Mouse (Mus musculus): ENCODE results near the gene Rap1b. TPM values are rescaled to one million over a fixed set of nuclear protein-coding genes. Genes with fewer than 3 reads are reported as not detected.
A peak's percentile ranks its signal among the peaks of the same experiment; 100 is the strongest.
"Not testable (repeated sequence)": the region's sequence is repeated elsewhere in the genome, so short reads cannot be mapped to it uniquely, and the experiment has no call there.

The Rap1b gene
- 132 and 170 TPM in 2 replicates for polyA plus RNA-seq (2016; fragmentation: Nextera tagmentation; extraction: Ambion mirVana)

DNA sequence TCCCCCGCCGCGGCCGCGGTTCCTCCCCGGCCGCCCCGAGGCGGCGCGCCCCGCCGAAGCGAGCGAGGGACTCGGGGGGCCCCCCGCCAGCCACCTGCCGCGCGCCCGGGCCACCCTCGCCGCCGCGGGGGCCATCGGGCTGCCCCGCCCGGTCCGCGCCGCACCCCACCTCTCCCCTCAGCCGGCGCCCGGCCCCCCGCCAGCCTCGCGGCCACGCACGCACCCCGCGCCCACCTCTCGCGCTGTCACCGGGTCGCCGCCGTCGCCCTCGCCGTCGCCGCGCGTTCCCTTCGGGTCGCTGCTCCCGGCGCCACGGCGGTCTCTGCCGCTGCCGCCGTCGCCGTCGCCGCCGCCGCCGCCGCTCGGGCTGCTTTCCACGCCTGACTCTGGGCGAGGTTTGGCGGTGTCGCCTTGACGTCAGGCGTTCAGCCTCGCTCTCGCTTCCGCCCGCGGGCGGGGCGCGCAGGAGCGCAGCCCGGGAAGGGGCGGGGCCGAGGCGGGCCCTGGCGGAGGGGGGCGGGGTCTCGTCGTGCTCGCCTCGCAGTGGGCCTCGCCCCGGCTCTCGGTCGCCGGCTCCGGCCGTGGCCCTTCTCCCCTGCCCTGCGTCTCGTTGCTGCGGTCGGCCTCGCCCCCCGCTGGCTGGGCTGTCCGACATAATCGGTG is at the start of gene Rap1b:
TSS of gene Rap1b (minus strand) at position 439 of the 663 bp plus-strand sequence.
- Histone ChIP-seq H3K27me3 (ENCODE audit: insufficient read depth, poor library complexity, severe bottlenecking) (no peaks in the 10 kb centered on the region), H3K27ac (peak within 1 kb of the TSS; percentile 99), H3K9me3 (no peaks in the 10 kb centered on the region), H3K36me3 (no peaks in the 10 kb centered on the region), H3K4me1 (peaks cover 33% of the 10 kb centered on the region), H3K4me3 (peak within 1 kb of the TSS; percentile 99)
- DNase-seq (ENCODE audit: low spot score) = peak; percentile 96
- 2% methylated on average over 107 of the region's 112 CpGs for WGBS

DNA sequence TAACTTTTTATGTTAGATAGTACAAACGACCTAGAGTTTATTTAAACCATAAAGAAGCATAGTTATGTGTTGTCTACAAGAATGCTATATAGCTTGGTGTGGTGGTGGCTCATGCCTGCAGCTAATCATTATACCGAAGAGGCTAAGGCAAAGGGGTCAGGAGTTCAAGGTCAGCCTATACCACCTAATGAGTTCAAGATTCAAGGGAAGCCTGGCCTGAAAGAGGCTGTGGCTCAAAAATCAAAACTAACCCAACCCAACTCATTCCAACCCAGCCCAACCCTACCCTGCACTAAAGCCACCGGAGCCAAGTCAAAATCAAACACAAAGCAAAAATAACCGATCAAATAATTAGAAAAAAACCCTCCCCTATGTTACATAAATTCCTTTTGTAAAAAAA is 49.4 kb upstream of the Rap1b start:
- no peak overlapping the region for H3K4me3 ChIP-seq
- WGBS = 72% methylated on average over 4 of the region's 4 CpGs
- H3K9me3 ChIP-seq = no peaks in the 10 kb centered on the region
- peaks cover 18% of the 10 kb centered on the region for H3K4me1 ChIP-seq
- no peaks in the 10 kb centered on the region; the same call in 1 of the 2 replicates for H3K27me3 ChIP-seq (ENCODE audit: insufficient read depth, poor library complexity, severe bottlenecking)
- no peaks in the 10 kb centered on the region for H3K36me3 ChIP-seq
- no peak overlapping the region for H3K27ac ChIP-seq
- DNase-seq (ENCODE audit: low spot score) = no peak

DNA sequence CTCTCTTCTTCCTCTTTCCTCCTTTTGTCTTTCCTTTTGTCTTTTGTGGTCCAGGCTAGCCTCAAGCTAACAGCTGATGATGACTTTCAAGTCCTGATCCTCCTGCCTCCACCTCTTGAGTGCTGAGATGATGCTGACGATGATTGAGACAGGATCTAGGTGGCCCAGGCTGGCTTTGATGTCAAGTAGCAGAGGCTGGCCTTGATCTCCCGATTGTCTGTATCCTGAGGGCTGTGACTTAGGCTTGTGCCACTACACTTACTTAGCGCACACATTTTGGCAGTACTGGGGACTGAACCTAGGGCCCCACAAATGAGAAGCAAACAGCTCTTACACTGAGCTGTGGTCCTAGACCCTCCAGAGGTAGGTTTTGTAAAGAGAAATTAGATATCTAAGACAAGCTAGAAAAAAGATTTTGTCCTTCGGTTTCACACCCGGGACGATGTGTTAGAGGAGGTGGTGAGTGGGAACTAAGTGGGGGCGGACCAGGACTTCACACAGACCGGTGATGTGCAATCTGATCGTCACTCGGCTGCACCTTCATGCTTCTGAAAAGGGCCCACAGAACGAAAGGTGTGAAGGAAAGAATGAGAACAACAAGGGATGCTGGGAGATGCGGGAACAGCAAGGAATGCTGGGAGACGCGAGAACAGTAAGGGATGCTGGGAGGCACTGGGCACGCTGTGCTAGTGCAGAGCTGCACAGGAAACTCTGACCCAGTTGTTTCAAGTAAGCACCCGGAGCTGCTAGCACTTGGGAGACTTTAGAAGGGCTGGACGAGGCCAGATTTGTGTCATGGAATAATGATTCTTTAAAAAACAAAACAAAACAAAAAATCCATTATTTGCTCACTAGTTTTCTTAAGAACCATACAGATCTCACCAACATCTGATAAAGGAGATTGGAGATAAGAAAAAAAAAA is 48.5 kb upstream of the Rap1b start:
- peaks cover 18% of the 10 kb centered on the region for H3K4me1 ChIP-seq
- no peaks in the 10 kb centered on the region for H3K36me3 ChIP-seq
- no peaks in the 10 kb centered on the region for H3K9me3 ChIP-seq
- 77% methylated on average over 17 of the region's 17 CpGs for WGBS
- no peak overlapping the region for H3K4me3 ChIP-seq
- H3K27ac ChIP-seq = no peak overlapping the region
- H3K27me3 ChIP-seq (ENCODE audit: insufficient read depth, poor library complexity, severe bottlenecking) = no peaks in the 10 kb centered on the region; the same call in 1 of the 2 replicates
- DNase-seq (ENCODE audit: low spot score) = no peak

DNA sequence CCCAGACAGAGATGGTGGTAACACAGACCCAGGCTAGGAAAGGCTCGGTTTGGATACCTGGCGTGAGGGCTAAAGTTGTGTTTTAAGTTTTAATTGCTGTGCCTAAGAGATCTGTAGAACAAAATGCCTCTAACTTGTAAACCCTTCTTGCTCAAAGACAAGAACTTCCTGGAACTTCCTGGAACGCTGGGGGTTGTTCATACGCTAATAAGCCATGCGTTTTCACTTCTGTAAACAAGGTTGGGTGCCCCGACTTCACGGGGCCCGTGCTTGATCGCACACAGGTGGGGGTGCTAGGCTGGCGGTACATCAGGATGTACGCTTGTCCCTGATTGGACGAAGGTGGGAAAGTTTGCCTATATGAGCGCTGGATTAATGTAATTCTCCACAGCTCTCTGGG is 47.3 kb upstream of the Rap1b start:
- not testable (repeated sequence) for H3K9me3 ChIP-seq; H3K4me3 ChIP-seq; H3K36me3 ChIP-seq; H3K27me3 ChIP-seq (ENCODE audit: insufficient read depth, poor library complexity, severe bottlenecking); H3K27ac ChIP-seq; DNase-seq (ENCODE audit: low spot score)
- 44% methylated on average over 13 of the region's 13 CpGs for WGBS
- peaks cover 19% of the 10 kb centered on the region for H3K4me1 ChIP-seq

DNA sequence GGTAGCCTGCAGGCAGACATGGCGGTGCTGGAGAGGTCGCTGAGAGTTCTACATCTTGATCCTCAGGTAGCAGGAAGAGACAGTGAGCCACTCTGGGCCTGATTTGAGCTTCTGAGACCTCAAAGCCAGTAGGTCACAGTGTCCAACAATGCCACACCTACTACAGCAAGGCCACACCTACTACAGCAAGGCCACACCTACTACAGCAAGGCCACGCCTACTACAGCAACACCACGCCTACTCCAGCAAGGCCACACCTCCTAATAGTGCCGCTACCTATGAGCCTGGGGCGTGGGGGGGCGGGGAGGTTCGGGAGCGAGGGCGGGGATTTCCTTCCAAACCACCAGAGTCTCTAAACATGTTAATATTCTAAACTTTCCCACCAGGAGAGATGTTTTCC is 45.5 kb upstream of the Rap1b start:
- WGBS = 81% methylated on average over 10 of the region's 10 CpGs
- Histone ChIP-seq H3K4me3 (no peak overlapping the region), H3K27ac (no peak overlapping the region), H3K4me1 (peaks cover 14% of the 10 kb centered on the region), H3K27me3 (ENCODE audit: insufficient read depth, poor library complexity, severe bottlenecking) (no peaks in the 10 kb centered on the region; the same call in 1 of the 2 replicates), H3K9me3 (no peaks in the 10 kb centered on the region), H3K36me3 (no peaks in the 10 kb centered on the region)
- no peak for DNase-seq (ENCODE audit: low spot score)

DNA sequence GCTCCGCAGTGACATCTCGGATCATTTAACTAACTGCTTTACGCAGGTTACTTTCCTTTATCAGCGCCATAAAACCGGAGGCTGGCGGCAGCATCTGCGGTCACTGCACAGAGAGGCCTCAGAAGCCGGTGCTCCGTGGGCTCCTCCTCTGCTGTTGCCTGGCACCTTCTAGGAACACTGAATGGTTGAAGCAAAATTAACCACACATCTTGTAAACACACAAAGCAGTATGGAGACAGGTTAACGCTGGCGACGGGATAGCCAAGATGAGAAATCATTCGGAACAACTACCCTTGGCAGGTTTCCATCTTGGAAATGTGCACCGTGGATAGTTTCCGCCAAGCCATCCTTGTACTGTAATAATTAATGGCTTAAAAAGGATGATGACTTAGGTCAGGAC is 43.0 kb upstream of the Rap1b start:
- no peak overlapping the region for H3K27ac ChIP-seq
- H3K4me3 ChIP-seq = no peak overlapping the region
- peaks cover 10% of the 10 kb centered on the region; the same call in 1 of the 2 replicates for H3K4me1 ChIP-seq
- 87% methylated on average over 15 of the region's 15 CpGs for WGBS
- H3K27me3 ChIP-seq (ENCODE audit: insufficient read depth, poor library complexity, severe bottlenecking) = no peaks in the 10 kb centered on the region; the same call in 1 of the 2 replicates
- no peaks in the 10 kb centered on the region for H3K36me3 ChIP-seq
- no peak for DNase-seq (ENCODE audit: low spot score)
- no peaks in the 10 kb centered on the region for H3K9me3 ChIP-seq

DNA sequence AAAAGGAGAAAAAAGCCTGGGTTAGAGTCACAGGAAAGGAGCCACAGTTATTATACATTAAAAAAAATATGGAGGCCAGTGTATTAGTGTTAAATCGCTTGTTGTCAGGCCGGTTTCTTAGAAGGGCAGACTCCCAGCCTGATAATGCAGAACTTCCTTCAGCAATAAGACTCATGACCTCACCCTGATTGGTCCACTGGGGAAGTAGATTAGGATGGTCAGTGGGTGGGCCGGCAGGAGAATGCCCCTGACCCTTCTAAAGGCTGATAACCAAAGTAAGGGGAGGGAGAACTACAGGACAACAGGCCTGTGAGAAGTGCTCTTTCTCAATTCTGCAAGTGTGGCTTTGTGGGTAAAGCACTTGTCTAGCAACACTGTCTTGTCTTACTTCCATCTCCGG is 39.5 kb upstream of the Rap1b start:
- Histone ChIP-seq H3K27ac (no peak overlapping the region), H3K36me3 (no peaks in the 10 kb centered on the region), H3K4me3 (no peak overlapping the region), H3K4me1 (peaks cover 10% of the 10 kb centered on the region; the same call in 1 of the 2 replicates), H3K27me3 (ENCODE audit: insufficient read depth, poor library complexity, severe bottlenecking) (no peaks in the 10 kb centered on the region), H3K9me3 (no peaks in the 10 kb centered on the region)
- no peak for DNase-seq (ENCODE audit: low spot score)
- 32% methylated on average over 4 of the region's 4 CpGs for WGBS

DNA sequence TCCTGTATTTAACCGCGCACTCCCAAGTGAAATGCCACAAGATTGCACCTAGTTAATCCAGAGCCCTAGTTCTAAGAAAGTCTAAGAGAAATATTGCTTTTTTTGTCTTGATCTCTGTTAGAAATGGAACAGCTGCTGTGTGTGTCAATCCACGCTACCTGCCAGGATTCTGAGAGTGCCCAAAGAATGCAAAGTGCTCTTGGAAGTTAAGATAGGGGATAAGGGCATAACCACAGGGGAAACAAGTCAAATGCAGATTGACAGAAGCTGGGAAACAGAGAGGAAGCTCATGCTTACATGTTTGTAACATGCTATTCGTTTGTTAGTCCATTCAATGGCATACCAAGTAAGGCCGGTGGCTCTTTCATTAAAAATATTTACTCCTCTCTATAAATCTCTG is 38.9 kb upstream of the Rap1b start:
- no peak for DNase-seq (ENCODE audit: low spot score)
- no peaks in the 10 kb centered on the region for H3K27me3 ChIP-seq (ENCODE audit: insufficient read depth, poor library complexity, severe bottlenecking)
- no peaks in the 10 kb centered on the region for H3K36me3 ChIP-seq
- H3K9me3 ChIP-seq = no peaks in the 10 kb centered on the region
- no peak overlapping the region for H3K4me3 ChIP-seq
- peaks cover 10% of the 10 kb centered on the region; the same call in 1 of the 2 replicates for H3K4me1 ChIP-seq
- 76% methylated on average over 5 of the region's 5 CpGs for WGBS
- no peak overlapping the region for H3K27ac ChIP-seq

DNA sequence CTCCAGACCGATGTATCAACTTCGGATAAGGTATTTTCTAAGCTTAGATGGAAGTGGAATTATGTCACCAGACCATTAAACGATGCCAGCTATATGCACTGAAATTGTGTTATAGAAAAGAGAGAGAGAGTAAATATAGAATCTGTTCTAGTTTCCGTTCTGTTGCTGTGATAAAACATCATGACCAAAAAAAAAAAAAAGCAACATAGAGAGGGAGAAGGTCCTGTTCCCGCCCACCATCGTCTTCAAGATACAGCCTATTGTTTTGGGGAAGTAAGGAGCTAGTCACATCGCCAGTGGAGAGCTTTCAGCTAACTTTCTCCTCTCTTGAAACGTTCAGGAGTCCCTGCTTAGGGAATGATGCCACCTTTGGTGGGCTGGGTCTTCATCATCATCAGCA is 37.6 kb upstream of the Rap1b start:
- DNase-seq (ENCODE audit: low spot score) = no peak
- peaks cover 6% of the 10 kb centered on the region; the same call in 1 of the 2 replicates for H3K4me1 ChIP-seq
- no peak overlapping the region for H3K27ac ChIP-seq
- H3K9me3 ChIP-seq = no peaks in the 10 kb centered on the region
- no peaks in the 10 kb centered on the region for H3K36me3 ChIP-seq
- H3K4me3 ChIP-seq = no peak overlapping the region
- WGBS = 81% methylated on average over 8 of the region's 8 CpGs
- no peaks in the 10 kb centered on the region for H3K27me3 ChIP-seq (ENCODE audit: insufficient read depth, poor library complexity, severe bottlenecking)

DNA sequence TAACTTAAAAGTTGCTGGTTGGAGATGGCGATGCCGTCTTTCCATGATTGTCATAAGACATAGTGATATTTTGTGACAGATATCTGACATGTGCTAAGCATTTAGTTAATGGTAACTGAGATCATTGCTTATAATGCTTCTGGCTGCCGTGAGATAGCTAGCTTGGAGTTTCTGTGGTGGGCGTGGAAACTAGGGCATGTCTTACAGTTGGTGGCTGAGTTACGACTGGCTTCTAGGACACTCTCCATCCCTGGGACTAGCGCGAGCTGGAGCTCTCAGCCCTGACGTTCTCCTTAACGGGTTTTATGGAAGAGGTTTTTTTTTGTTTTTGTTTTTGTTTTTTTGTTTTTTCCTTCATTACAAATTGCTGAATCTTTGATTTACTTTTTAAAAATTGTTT is 32.8 kb upstream of the Rap1b start:
- Histone ChIP-seq H3K27ac (no peak overlapping the region), H3K9me3 (no peaks in the 10 kb centered on the region), H3K4me1 (no peaks in the 10 kb centered on the region), H3K36me3 (no peaks in the 10 kb centered on the region), H3K4me3 (no peak overlapping the region), H3K27me3 (ENCODE audit: insufficient read depth, poor library complexity, severe bottlenecking) (0 out of 2 replicates have a peak, but pooled peaks cover 5% of the 10 kb centered on the region)
- WGBS = 88% methylated on average over 9 of the region's 9 CpGs
- DNase-seq (ENCODE audit: low spot score) = no peak

DNA sequence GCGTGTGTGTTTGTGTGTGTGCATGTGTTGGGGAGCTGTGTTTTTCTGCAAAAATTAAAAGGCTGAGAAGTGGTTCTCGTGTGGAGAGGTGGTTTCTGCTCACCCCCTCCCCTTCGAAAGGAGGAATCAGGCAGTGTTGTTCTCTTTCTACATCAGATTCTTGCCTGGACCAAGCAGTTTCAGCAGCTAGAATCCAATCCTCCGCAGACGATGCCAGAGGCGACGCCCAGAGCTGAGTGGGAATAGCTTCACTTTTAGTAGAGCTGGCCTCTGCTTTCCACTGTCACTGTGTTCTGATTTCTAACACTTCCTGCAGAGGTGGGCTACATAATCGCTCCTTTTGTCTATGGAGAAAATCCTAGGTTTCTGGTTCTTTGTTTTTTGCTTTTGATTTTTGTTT is 31.0 kb upstream of the Rap1b start:
- Histone ChIP-seq H3K27ac (no peak overlapping the region), H3K36me3 (no peaks in the 10 kb centered on the region), H3K4me3 (no peak overlapping the region), H3K4me1 (no peaks in the 10 kb centered on the region), H3K9me3 (no peaks in the 10 kb centered on the region), H3K27me3 (ENCODE audit: insufficient read depth, poor library complexity, severe bottlenecking) (0 out of 2 replicates have a peak, but pooled peaks cover 5% of the 10 kb centered on the region)
- DNase-seq (ENCODE audit: low spot score) = no peak
- WGBS = 74% methylated on average over 8 of the region's 8 CpGs

DNA sequence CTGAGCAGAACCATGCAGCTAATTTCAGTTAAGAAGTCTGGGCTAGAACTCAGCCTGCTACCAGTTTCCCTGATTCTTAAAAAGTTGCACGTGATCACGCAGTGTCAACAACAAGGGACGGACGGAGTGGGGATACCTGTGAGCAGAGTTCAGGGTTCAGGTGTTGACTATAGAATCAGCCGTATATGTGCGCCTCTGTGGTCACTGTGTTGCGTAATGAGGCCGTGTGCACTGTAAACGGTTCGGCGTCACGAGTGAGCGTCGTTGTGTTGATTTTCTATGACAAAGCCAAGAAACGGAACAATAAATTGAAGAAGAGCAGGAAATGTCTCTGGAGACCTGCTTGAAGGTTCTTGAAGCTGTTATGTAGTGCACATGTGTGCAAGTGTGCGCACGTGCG is 30.6 kb upstream of the Rap1b start:
- no peaks in the 10 kb centered on the region for H3K4me1 ChIP-seq
- 0 out of 2 replicates have a peak, but pooled peaks cover 5% of the 10 kb centered on the region for H3K27me3 ChIP-seq (ENCODE audit: insufficient read depth, poor library complexity, severe bottlenecking)
- H3K4me3 ChIP-seq = no peak overlapping the region
- H3K9me3 ChIP-seq = no peaks in the 10 kb centered on the region
- no peaks in the 10 kb centered on the region for H3K36me3 ChIP-seq
- WGBS = 86% methylated on average over 18 of the region's 18 CpGs
- no peak for DNase-seq (ENCODE audit: low spot score)
- H3K27ac ChIP-seq = no peak overlapping the region

DNA sequence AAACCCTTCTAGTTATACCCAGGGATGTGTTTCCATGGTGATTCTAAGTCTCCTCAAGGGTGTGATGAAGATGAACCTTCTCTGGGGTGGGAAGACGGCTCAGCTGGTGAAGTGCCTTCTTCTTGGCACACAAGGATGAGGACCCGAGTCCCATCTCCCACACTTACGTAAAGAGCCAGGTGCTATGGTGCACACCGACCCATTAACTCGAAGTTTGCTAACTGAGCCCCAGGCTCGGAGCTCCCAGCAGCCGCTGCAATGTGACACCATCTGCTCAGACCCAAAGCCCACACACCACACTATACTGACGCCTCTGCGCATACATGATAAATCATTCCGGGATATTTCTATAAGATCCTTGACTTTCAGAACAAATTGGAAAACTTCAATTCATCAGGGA is 29.1 kb upstream of the Rap1b start:
- Histone ChIP-seq H3K27ac (no peak overlapping the region), H3K36me3 (no peaks in the 10 kb centered on the region), H3K27me3 (ENCODE audit: insufficient read depth, poor library complexity, severe bottlenecking) (0 out of 2 replicates have a peak, but pooled peaks cover 5% of the 10 kb centered on the region), H3K4me3 (no peak overlapping the region), H3K4me1 (no peaks in the 10 kb centered on the region), H3K9me3 (no peaks in the 10 kb centered on the region)
- DNase-seq (ENCODE audit: low spot score) = no peak
- 78% methylated on average over 10 of the region's 10 CpGs for WGBS

All from heart, embryonic 10.5 days (tissue).